Mouse (Mus musculus) heart, embryonic 11.5 days (tissue): ENCODE measurements around the gene Ryr1. TPM values are rescaled to one million over a fixed set of nuclear protein-coding genes. Genes with fewer than 3 reads are reported as not detected.

Experiments used
- ATAC-seq: fragments of 200-750 bp; cut with Nextera tagmentation; replicated peaks from 2 replicates; pipeline ENCODE4 v1.8.0; 2017; ENCODE audit warnings: moderate library complexity; ENCODE audit not compliant: insufficient number of reproducible peaks, low FRiP score, low TSS enrichment
- H3K27ac ChIP-seq: fragments of 300-500 bp; sonication (generic); 2 replicates; pipeline ENCODE4 v1.5.1; 2014; ENCODE audit warnings: mild to moderate bottlenecking, low read depth, low read length
- H3K27me3 ChIP-seq: fragments of 300-500 bp; sonication (generic); 2 replicates; pipeline ENCODE4 v1.6.1; 2014; ENCODE audit warnings: mild to moderate bottlenecking, low read length, mixed read lengths; ENCODE audit not compliant: control insufficient read depth, insufficient read depth
- H3K36me3 ChIP-seq: fragments of 300-500 bp; sonication (generic); 2 replicates; pipeline ENCODE4 v1.6.1; 2014; ENCODE audit warnings: mild to moderate bottlenecking, low read length, moderate library complexity, mixed read lengths; ENCODE audit not compliant: control insufficient read depth, insufficient read depth
- H3K4me1 ChIP-seq: fragments of 300-500 bp; sonication (generic); 2 replicates; pipeline ENCODE4 v1.6.1; 2014; ENCODE audit warnings: low read length; ENCODE audit not compliant: control insufficient read depth, insufficient read depth
- H3K4me2 ChIP-seq: fragments of 300-500 bp; sonication (generic); 2 replicates; pipeline ENCODE4 v1.6.1; 2014; ENCODE audit warnings: mild to moderate bottlenecking, moderate library complexity
- H3K4me3 ChIP-seq: fragments of 300-500 bp; sonication (generic); 2 replicates; pipeline ENCODE4 v1.5.1; 2014; ENCODE audit warnings: low read depth, low read length
- H3K9ac ChIP-seq: fragments of 300-500 bp; sonication (generic); 2 replicates; pipeline ENCODE4 v1.6.1; 2014; ENCODE audit warnings: mild to moderate bottlenecking, low read depth, low read length, moderate library complexity
- H3K9me3 ChIP-seq: fragments of 300-500 bp; sonication (generic); replicated peaks from 2 replicates; pipeline ENCODE4 v1.6.1; 2016; ENCODE audit warnings: low read length; ENCODE audit not compliant: control insufficient read depth
- WGBS: fragments of 180-500 bp; shearing (Covaris S2); extraction: QIAGEN DNeasy Blood & Tissue Kit; methylation state at CpG from one replicate; pipeline ENCODE4 v1.1.7; 2014; ENCODE audit not compliant: insufficient replicate concordance; 5-methylcytosine and 5-hydroxymethylcytosine counted together
- polyA plus RNA-seq: library from polyadenylated mRNA; unstranded; fragments of >200 nt; fragmentation: Nextera tagmentation; extraction: Ambion mirVana; gene quantifications from 2 replicates; pipeline ENCODE4 v1.2.1, GENCODE M21; 2014

Ryr1 gene
- polyA plus RNA-seq, 1 experiment from 2014 or later, result 0.31 TPM

GRCm38 (mm10) chr7:29118142-29118851 is 6.7 kb downstream of the Ryr1 start:
- no peak overlapping the region for H3K9ac ChIP-seq
- peaks cover 6% of the 10 kb centered on the region; the same call in 1 of the 2 replicates for H3K27me3 ChIP-seq
- H3K4me2 ChIP-seq, result peak overlapping the region; percentile 27; the same call in 1 of the 2 replicates
- no peak overlapping the region for H3K4me3 ChIP-seq
- WGBS, result 10% methylated on average over 18 of the region's 18 CpGs
- ATAC-seq, result no peak
- no peak overlapping the region for H3K27ac ChIP-seq
- no peaks in the 10 kb centered on the region for H3K36me3 ChIP-seq
- H3K4me1 ChIP-seq, result no peaks in the 10 kb centered on the region
- H3K9me3 ChIP-seq, result no peaks in the 10 kb centered on the region

DNA sequence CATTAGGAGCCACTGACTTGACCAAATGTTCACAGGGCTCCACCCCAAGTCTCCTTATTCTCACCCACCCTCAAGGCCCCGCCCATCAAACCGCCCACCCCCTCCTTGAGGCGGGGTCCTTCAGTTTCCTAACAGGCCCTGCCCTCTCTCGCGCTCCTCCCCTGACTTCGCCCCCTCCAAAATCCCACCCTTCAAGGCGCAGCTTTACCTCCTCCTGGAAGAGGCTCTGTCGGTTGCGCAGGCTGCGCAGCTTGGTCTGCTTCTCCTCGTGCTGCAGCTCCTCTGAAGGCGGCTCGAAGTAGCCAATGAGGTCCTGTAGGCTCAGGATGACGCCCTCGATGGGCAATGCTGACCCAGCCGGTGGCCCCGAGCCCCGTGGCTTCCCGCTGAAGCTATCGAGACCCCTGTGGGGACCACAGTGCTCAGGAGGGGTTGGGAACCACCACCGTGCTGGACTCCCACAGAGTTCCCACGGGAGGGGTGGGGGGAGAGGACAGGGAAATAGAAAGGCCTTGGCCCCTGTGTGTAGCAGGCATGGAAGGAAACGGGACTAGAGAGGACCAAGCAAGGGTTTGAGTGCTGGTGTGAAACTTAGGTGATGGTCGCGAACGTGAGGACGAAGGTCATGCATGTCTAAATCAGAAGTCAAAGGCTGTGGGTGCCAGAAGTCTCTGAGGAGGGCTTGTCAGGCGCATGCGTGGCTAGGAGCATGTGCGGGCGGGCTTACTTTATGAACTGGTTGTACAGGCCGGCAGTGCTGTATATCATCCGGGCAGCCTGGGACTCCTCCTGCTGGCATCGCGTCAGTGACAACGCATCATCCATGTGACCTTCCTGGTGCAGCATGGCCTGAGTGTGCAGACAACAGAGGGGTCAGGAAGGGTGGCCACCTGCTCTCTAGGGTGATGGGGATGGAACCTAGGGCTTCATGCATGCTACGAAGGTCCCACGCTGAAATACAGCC is 15.7 kb downstream of the Ryr1 start:
- ATAC-seq, result no peak; the same call in 1 of the 2 replicates
- Histone ChIP-seq H3K27ac (no peak overlapping the region), H3K4me2 (peak overlapping the region; percentile 58), H3K9ac (no peak overlapping the region), H3K36me3 (no peaks in the 10 kb centered on the region), H3K4me1 (peaks cover 5% of the 10 kb centered on the region; the same call in 1 of the 2 replicates), H3K9me3 (no peaks in the 10 kb centered on the region), H3K4me3 (peak overlapping the region; percentile 21), H3K27me3 (peaks cover 8% of the 10 kb centered on the region; the same call in 1 of the 2 replicates)
- 25% methylated on average over 38 of the region's 38 CpGs for WGBS

- Histone ChIP-seq H3K4me2 (no peak overlapping the region), H3K27ac (no peak overlapping the region), H3K36me3 (no peaks in the 10 kb centered on the region), H3K9me3 (no peaks in the 10 kb centered on the region), H3K4me1 (no peaks in the 10 kb centered on the region), H3K9ac (no peak overlapping the region), H3K4me3 (no peak overlapping the region), H3K27me3 (0 out of 2 replicates have a peak, but pooled peaks cover 2% of the 10 kb centered on the region)
- no peak for ATAC-seq
- 83% methylated on average over 12 of the region's 12 CpGs for WGBS
Observed at GRCm38 (mm10) chr7:29101286-29102017, 23.5 kb downstream of the Ryr1 start.

DNA sequence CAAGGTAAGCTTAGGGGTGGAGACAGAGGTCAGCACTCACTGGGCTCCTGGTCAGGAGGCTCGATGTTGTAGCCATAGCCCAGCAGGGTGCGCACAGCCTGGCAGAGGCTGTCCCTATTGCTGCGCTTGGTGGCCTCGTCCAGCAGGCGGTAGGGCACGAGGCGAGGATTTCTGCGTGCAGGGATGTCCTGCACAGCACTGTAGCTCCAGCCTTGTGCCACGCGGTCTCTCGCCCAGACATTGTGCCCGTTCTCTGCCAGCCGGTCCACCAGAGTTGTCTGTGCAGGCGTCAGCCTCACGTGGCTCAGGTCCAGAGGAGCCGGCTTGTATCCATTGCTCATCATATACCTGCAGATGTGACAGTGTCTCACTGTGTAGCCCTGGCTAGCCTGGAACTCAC is 27.8 kb downstream of the Ryr1 start:
- H3K9me3 ChIP-seq, result no peaks in the 10 kb centered on the region
- H3K4me3 ChIP-seq, result no peak overlapping the region
- ATAC-seq, result peak; percentile 23; the same call in 1 of the 2 replicates
- H3K9ac ChIP-seq, result no peak overlapping the region
- WGBS, result 81% methylated on average over 16 of the region's 16 CpGs
- no peaks in the 10 kb centered on the region for H3K36me3 ChIP-seq
- H3K27me3 ChIP-seq, result 0 out of 2 replicates have a peak, but pooled peaks cover 2% of the 10 kb centered on the region
- no peak overlapping the region for H3K4me2 ChIP-seq
- no peak overlapping the region for H3K27ac ChIP-seq
- H3K4me1 ChIP-seq, result no peaks in the 10 kb centered on the region

DNA sequence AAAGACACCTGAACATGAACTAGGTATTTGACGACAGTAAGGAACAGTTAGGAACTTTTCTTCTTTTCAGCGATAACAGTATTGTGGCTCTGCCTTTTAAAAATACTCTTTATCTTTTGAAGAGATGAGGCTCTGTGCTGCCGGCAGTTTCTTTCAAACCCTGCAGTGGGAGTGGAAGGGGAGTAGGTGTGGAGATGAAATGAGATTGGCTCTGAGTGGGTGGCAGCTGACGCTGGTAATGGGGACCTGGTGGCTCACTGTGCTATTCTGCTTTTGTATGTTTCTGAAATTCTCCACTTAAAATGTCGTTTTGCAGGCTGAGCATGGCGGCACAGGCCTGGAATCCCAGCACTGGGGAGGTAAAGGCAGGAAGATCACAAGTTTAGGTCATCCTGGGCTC is 36.2 kb downstream of the Ryr1 start:
- Histone ChIP-seq H3K9ac (no peak overlapping the region), H3K4me1 (no peaks in the 10 kb centered on the region), H3K36me3 (no peaks in the 10 kb centered on the region), H3K4me2 (no peak overlapping the region), H3K27ac (no peak overlapping the region), H3K27me3 (peaks cover 14% of the 10 kb centered on the region), H3K4me3 (no peak overlapping the region), H3K9me3 (no peaks in the 10 kb centered on the region)
- no peak for ATAC-seq
- 51% methylated on average over 6 of the region's 6 CpGs for WGBS

- no peak for ATAC-seq
- no peak overlapping the region for H3K27ac ChIP-seq
- no peaks in the 10 kb centered on the region for H3K4me1 ChIP-seq
- H3K27me3 ChIP-seq, result peaks cover 14% of the 10 kb centered on the region
- H3K4me3 ChIP-seq, result no peak overlapping the region
- WGBS, result 83% methylated on average over 10 of the region's 10 CpGs
- no peaks in the 10 kb centered on the region for H3K36me3 ChIP-seq
- no peak overlapping the region for H3K4me2 ChIP-seq
- no peaks in the 10 kb centered on the region for H3K9me3 ChIP-seq
- H3K9ac ChIP-seq, result no peak overlapping the region
Observed at GRCm38 (mm10) chr7:29086902-29087301, 38.1 kb downstream of the Ryr1 start.

DNA sequence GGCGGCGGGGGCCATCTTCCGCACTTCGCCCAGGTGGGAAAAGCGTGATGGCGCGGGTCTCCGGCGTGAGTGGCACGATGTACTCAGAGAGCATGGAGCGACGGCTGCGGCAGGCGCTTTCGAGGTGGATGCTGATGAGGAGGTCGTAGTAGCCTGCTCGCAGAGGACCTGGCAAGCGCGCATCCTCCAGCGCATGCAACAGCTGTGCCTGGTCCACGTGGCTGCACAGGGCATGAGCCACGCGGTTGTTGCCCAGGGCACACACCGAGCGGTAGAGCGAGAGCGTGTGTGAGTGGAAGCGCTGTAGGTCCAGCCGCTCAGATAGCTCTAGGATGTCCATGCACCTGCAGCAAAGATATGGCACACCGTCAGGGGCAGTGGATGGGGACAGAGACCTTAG is 39.0 kb downstream of the Ryr1 start:
- H3K36me3 ChIP-seq, result no peaks in the 10 kb centered on the region
- no peak overlapping the region for H3K4me2 ChIP-seq
- WGBS, result 76% methylated on average over 30 of the region's 30 CpGs
- no peaks in the 10 kb centered on the region for H3K4me1 ChIP-seq
- H3K27ac ChIP-seq, result no peak overlapping the region
- peaks cover 14% of the 10 kb centered on the region for H3K27me3 ChIP-seq
- H3K4me3 ChIP-seq, result no peak overlapping the region
- no peak for ATAC-seq
- no peaks in the 10 kb centered on the region for H3K9me3 ChIP-seq
- H3K9ac ChIP-seq, result no peak overlapping the region

DNA sequence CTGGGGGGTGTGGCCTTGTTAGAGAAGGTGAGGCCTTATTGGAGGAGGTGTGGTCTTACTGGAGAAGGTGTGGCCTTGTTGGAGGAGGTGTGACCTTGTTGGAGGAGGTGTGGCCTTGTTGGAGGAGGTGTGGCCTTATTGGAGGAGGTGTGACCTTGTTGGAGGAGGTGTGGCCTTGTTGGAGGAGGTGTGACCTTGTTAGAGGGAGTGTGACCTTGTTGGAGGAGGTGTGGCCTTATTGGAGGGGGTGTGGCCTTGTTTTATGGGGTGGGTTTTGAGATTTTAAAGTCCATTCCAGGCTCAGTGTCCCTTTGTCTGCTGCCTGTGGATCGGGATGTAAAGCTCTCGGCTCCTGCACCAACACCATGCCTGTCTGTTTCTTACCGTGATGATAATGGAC is 40.6 kb downstream of the Ryr1 start:
- WGBS, result 79% methylated on average over 3 of the region's 3 CpGs
- no peak overlapping the region for H3K27ac ChIP-seq
- H3K4me2 ChIP-seq, result no peak overlapping the region
- no peak for ATAC-seq
- H3K9ac ChIP-seq, result no peak overlapping the region
- H3K27me3 ChIP-seq, result peaks cover 14% of the 10 kb centered on the region
- no peaks in the 10 kb centered on the region for H3K36me3 ChIP-seq
- no peaks in the 10 kb centered on the region for H3K9me3 ChIP-seq
- H3K4me3 ChIP-seq, result no peak overlapping the region
- H3K4me1 ChIP-seq, result no peaks in the 10 kb centered on the region
